Mouse (Mus musculus) gastrocnemius, adult 8-10 months (tissue): Measurements from ENCODE around the gene Ptprm. TPM values are rescaled to one million over a fixed set of nuclear protein-coding genes. Genes with fewer than 3 reads are reported as not detected.

ENCODE experiments used
- microRNA-seq: library from miRNA; unstranded; fragments of <30 nt; microRNA quantifications from one replicate; pipeline ENCODE4 v1.2.0, GENCODE M21; 2022
- total RNA-seq, 4 experiments: library from RNA; stranded (reverse); gene quantifications; 2 replicates each; pipeline ENCODE4 v1.2.4; 2022

The Ptprm gene
- total RNA-seq, 4 experiments from 2014 or later = 20.1 to 26.0 (median 22.7) TPM

Small RNAs within 50 kb of the gene (microRNA-seq; reads per million reads assigned to microRNA genes)
- gene Mir5709 = not detected
